Mouse (Mus musculus) bone marrow, adult 2 months (tissue): ENCODE measurements around the gene Limch1.

ENCODE experiments used
- CTCF ChIP-seq: fragments of 200-500 bp; IDR thresholded peaks from 2 replicates; pipeline ENCODE4 v1.5.1; 2011; ENCODE audit warnings: low read length, control low read depth; ENCODE audit not compliant: control insufficient read depth, insufficient read depth
- POLR2A ChIP-seq: fragments of 200-500 bp; IDR thresholded peaks from 2 replicates; pipeline ENCODE4 v1.6.1; 2011; ENCODE audit warnings: low read depth, mild to moderate bottlenecking, control low read depth, low read length, borderline replicate concordance; ENCODE audit not compliant: control insufficient read depth

GRCm38 (mm10) chr5:66816751-66817150 is 71.1 kb downstream of the Limch1 start:
- TF ChIP-seq POLR2A (no peak), CTCF (no peak)
